Mouse (Mus musculus): ENCODE data around the gene Cacnb1. TPM values are rescaled to one million over a fixed set of nuclear protein-coding genes. Genes with fewer than 3 reads are reported as not detected.

Cacnb1 gene
- total and polyA plus RNA-seq, 3 experiments = 0.36 to 0.55 TPM; not detected in 1

GRCm38 (mm10) chr11:97980531-97980966, 42.3 kb downstream of the Cacnb1 start:
- H3K9me3 ChIP-seq (replicated peaks; ENCODE audit: low read length) = no peaks in the 10 kb centered on the region
- H3K27ac ChIP-seq (ENCODE audit: insufficient read depth, low read depth) = no peak overlapping the region
- DNase-seq (ENCODE audit: extremely low read depth) = no peak
- peaks cover 12 to 42% of the 10 kb centered on the region in 2 experiments for H3K4me1 ChIP-seq (ENCODE audit: control insufficient read depth in 1 of 2, insufficient read depth in 2 of 2)
- no peak for TF ChIP-seq CTCF (conservative IDR thresholded peaks at IDR 0.05 in 1 of 2, IDR thresholded peaks at IDR 0.05 in 1 of 2; ENCODE audit: low read depth in 2 of 2, low read length in 2 of 2)
- TF ChIP-seq ZKSCAN1 (IDR thresholded peaks at IDR 0.05; ENCODE audit: borderline replicate concordance, low read depth, low read length) = no peak
- TF ChIP-seq KAT2A (IDR thresholded peaks at IDR 0.05; ENCODE audit: insufficient replicate concordance, low read length) = no peak
- dilution Hi-C loops (cut with MboI; ENCODE audit: extremely low pct_ligation_motif_present, extremely low pct_unique_long_range_greater_than_20kb, low sequenced_read_pairs) (no loop called here), in situ Hi-C loops (cut with MboI; ENCODE audit: low pct_ligation_motif_present, low pct_unique_long_range_greater_than_20kb, low sequenced_read_pairs) (no loop called here)
- H3K36me3 ChIP-seq (replicated peaks in 1 of 2; ENCODE audit: control insufficient read depth in 1 of 2, insufficient read depth in 1 of 2, low read length in 1 of 2) = no peaks in the 10 kb centered on the region
- no peak overlapping the region for H3K4me2 ChIP-seq (ENCODE audit: insufficient read depth, low read depth, poor library complexity, severe bottlenecking)
- H3K27me3 ChIP-seq (replicated peaks) = peaks cover 3% of the 10 kb centered on the region
- H3K79me2 ChIP-seq (replicated peaks; ENCODE audit: control insufficient read depth, extremely low read depth, insufficient read depth, poor library complexity, severe bottlenecking) = no peaks in the 10 kb centered on the region
- no peak overlapping the region for H3K9ac ChIP-seq (ENCODE audit: insufficient read depth, low read depth)
- H3K4me3 ChIP-seq (replicated peaks in 1 of 3; ENCODE audit: low read depth in 2 of 3, low read length in 2 of 3, poor library complexity in 1 of 3) = no peak overlapping the region

GRCm38 (mm10) chr11:97979824-97980495, 42.9 kb downstream of the Cacnb1 start:
- no peaks in the 10 kb centered on the region for H3K79me2 ChIP-seq (replicated peaks; ENCODE audit: control insufficient read depth, extremely low read depth, insufficient read depth, poor library complexity, severe bottlenecking)
- H3K4me2 ChIP-seq (ENCODE audit: insufficient read depth, low read depth, poor library complexity, severe bottlenecking) = no peak overlapping the region
- H3K4me1 ChIP-seq (ENCODE audit: control insufficient read depth in 1 of 2, insufficient read depth in 2 of 2) = peaks cover 12 to 36% of the 10 kb centered on the region in 2 experiments
- H3K9me3 ChIP-seq (replicated peaks; ENCODE audit: low read length) = no peaks in the 10 kb centered on the region
- TF ChIP-seq GABPA (IDR thresholded peaks at IDR 0.05; ENCODE audit: insufficient replicate concordance, low read depth, low read length) = no peak
- TF ChIP-seq POLR2A (IDR thresholded peaks at IDR 0.05; ENCODE audit: low read depth, low read length) = no peak
- TF ChIP-seq MAFK (IDR thresholded peaks at IDR 0.05; ENCODE audit: insufficient replicate concordance, low read length) = no peak
- TF ChIP-seq IRF4 (IDR thresholded peaks at IDR 0.05; ENCODE audit: low read depth, low read length) = no peak
- no peak for TF ChIP-seq NRF1 (IDR thresholded peaks at IDR 0.05; ENCODE audit: low read depth, low read length)
- no peak for TF ChIP-seq BHLHE40 (IDR thresholded peaks at IDR 0.05; ENCODE audit: low read depth, low read length)
- TF ChIP-seq TBP (conservative IDR thresholded peaks at IDR 0.05; ENCODE audit: low read depth, low read length) = no peak
- TF ChIP-seq USF2 (conservative IDR thresholded peaks at IDR 0.05; ENCODE audit: low read depth, low read length) = no peak
- TF ChIP-seq ZNF384 (IDR thresholded peaks at IDR 0.05; ENCODE audit: low read depth, low read length) = no peak
- H3K9ac ChIP-seq (ENCODE audit: insufficient read depth, low read depth) = no peak overlapping the region
- DNase-seq (ENCODE audit: extremely low read depth) = no peak
- peaks cover 3% of the 10 kb centered on the region for H3K27me3 ChIP-seq (replicated peaks)
- H3K27ac ChIP-seq (ENCODE audit: insufficient read depth, low read depth) = no peak overlapping the region
- in situ Hi-C loops (cut with MboI; ENCODE audit: low pct_ligation_motif_present, low pct_unique_long_range_greater_than_20kb, low sequenced_read_pairs) (no loop called here), dilution Hi-C loops (cut with MboI; ENCODE audit: extremely low pct_ligation_motif_present, extremely low pct_unique_long_range_greater_than_20kb, low sequenced_read_pairs) (no loop called here)
- no peak overlapping the region for H3K4me3 ChIP-seq (replicated peaks in 1 of 3; ENCODE audit: low read depth in 2 of 3, low read length in 2 of 3, poor library complexity in 1 of 3)
- H3K36me3 ChIP-seq (replicated peaks in 1 of 2; ENCODE audit: control insufficient read depth in 1 of 2, insufficient read depth in 1 of 2, low read length in 1 of 2) = no peaks in the 10 kb centered on the region

- no peaks in the 10 kb centered on the region for H3K36me3 ChIP-seq (replicated peaks in 1 of 2; ENCODE audit: control insufficient read depth in 1 of 2, insufficient read depth in 1 of 2, low read length in 1 of 2)
- no peak overlapping the region for H3K27ac ChIP-seq (ENCODE audit: insufficient read depth, low read depth)
- peaks cover 3% of the 10 kb centered on the region for H3K27me3 ChIP-seq (replicated peaks)
- H3K4me2 ChIP-seq (ENCODE audit: insufficient read depth, low read depth, poor library complexity, severe bottlenecking) = no peak overlapping the region
- TF ChIP-seq IRF4 (IDR thresholded peaks at IDR 0.05; ENCODE audit: low read depth, low read length) = no peak
- no peak for TF ChIP-seq BHLHE40 (IDR thresholded peaks at IDR 0.05; ENCODE audit: low read depth, low read length)
- TF ChIP-seq MAFK (IDR thresholded peaks at IDR 0.05; ENCODE audit: insufficient replicate concordance, low read length) = no peak
- no peak for TF ChIP-seq SMC3 (IDR thresholded peaks at IDR 0.05; ENCODE audit: low read depth, low read length)
- TF ChIP-seq JUN (IDR thresholded peaks at IDR 0.05; ENCODE audit: insufficient read depth, low read depth, low read length) = no peak
- no peak for TF ChIP-seq POLR2A (IDR thresholded peaks at IDR 0.05; ENCODE audit: low read depth, low read length)
- no peak for TF ChIP-seq ZC3H11A (IDR thresholded peaks at IDR 0.05; ENCODE audit: low read depth, low read length)
- TF ChIP-seq UBTF (IDR thresholded peaks at IDR 0.05; ENCODE audit: low read depth, low read length) = no peak
- no peak for TF ChIP-seq MXI1 (IDR thresholded peaks at IDR 0.05; ENCODE audit: low read depth, low read length)
- TF ChIP-seq RAD21 (IDR thresholded peaks at IDR 0.05; ENCODE audit: low read depth, low read length) = no peak
- TF ChIP-seq CHD1 (IDR thresholded peaks at IDR 0.05; ENCODE audit: low read depth, low read length) = no peak
- TF ChIP-seq POLR2AphosphoS2 (IDR thresholded peaks at IDR 0.05; ENCODE audit: low read depth, low read length) = no peak
- no peak for TF ChIP-seq TCF12 (IDR thresholded peaks at IDR 0.05; ENCODE audit: low read depth, low read length)
- no peak for TF ChIP-seq MAZ (IDR thresholded peaks at IDR 0.05; ENCODE audit: low read depth, low read length)
- TF ChIP-seq ETS1 (conservative IDR thresholded peaks at IDR 0.05; ENCODE audit: low read depth, low read length) = no peak
- TF ChIP-seq ZKSCAN1 (IDR thresholded peaks at IDR 0.05; ENCODE audit: borderline replicate concordance, low read depth, low read length) = no peak
- no peak for TF ChIP-seq NRF1 (IDR thresholded peaks at IDR 0.05; ENCODE audit: low read depth, low read length)
- H3K9me3 ChIP-seq (replicated peaks; ENCODE audit: low read length) = no peaks in the 10 kb centered on the region
- H3K9ac ChIP-seq (ENCODE audit: insufficient read depth, low read depth) = no peak overlapping the region
- dilution Hi-C loops (cut with MboI; ENCODE audit: extremely low pct_ligation_motif_present, extremely low pct_unique_long_range_greater_than_20kb, low sequenced_read_pairs) = no loop called here
- no peak overlapping the region for H3K4me3 ChIP-seq (replicated peaks in 1 of 3; ENCODE audit: low read depth in 2 of 3, low read length in 2 of 3, poor library complexity in 1 of 3)
- H3K79me2 ChIP-seq (replicated peaks; ENCODE audit: control insufficient read depth, extremely low read depth, insufficient read depth, poor library complexity, severe bottlenecking) = no peaks in the 10 kb centered on the region
- in situ Hi-C loops (cut with MboI; ENCODE audit: low pct_ligation_motif_present, low pct_unique_long_range_greater_than_20kb, low sequenced_read_pairs) = no loop called here
- peaks cover 12 to 31% of the 10 kb centered on the region in 2 experiments for H3K4me1 ChIP-seq (ENCODE audit: control insufficient read depth in 1 of 2, insufficient read depth in 2 of 2)
- DNase-seq (ENCODE audit: extremely low read depth) = no peak
Measured at GRCm38 (mm10) chr11:97978392-97978791, 44.4 kb downstream of the Cacnb1 start.
